Mouse (Mus musculus) ES-E14 (cell line): Measurements from ENCODE around the gene Prpf18. TPM values are rescaled to one million over a fixed set of nuclear protein-coding genes. Genes with fewer than 3 reads are reported as not detected.
"Not testable (repeated sequence)": the region's sequence is repeated elsewhere in the genome, so short reads cannot be mapped to it uniquely, and the experiment has no call there.

Experiments used
- DNase-seq: peaks from one replicate; pipeline ENCODE4 v3.0.0-alpha.2; 2013; ENCODE audit warnings: low read depth, low spot score
- H3K27ac ChIP-seq: 2 replicates; pipeline ENCODE4 v1.5.1; 2012; ENCODE audit warnings: low read depth, mild to moderate bottlenecking, low read length, moderate library complexity, mixed read lengths; ENCODE audit not compliant: poor library complexity, insufficient read depth, severe bottlenecking
- H3K36me3 ChIP-seq: 2 replicates; pipeline ENCODE4 v1.6.1; 2012; ENCODE audit warnings: mild to moderate bottlenecking, low read length, moderate library complexity, mixed read lengths; ENCODE audit not compliant: control insufficient read depth, poor library complexity, insufficient read depth, severe bottlenecking
- H3K4me1 ChIP-seq, 2 experiments: fragments of 150-350 bp in 1 of 2; sonication (generic) in 1 of 2; 2 replicates each; pipeline ENCODE4 v1.6.1; 2012; ENCODE audit warnings: low read length in 2 of 2, mild to moderate bottlenecking in 1 of 2, mixed read lengths in 1 of 2; ENCODE audit not compliant: control insufficient read depth in 2 of 2, insufficient read depth in 2 of 2, poor library complexity in 1 of 2
- H3K4me3 ChIP-seq, 2 experiments: fragments of 150-350 bp in 1 of 2; sonication (generic) in 1 of 2; 2 replicates each; pipeline ENCODE4 v1.5.1; 2012; ENCODE audit warnings: low read length in 2 of 2, low read depth in 1 of 2, mild to moderate bottlenecking in 1 of 2, mixed read lengths in 1 of 2; ENCODE audit not compliant: insufficient read depth in 1 of 2, poor library complexity in 1 of 2, severe bottlenecking in 1 of 2
- H3K9ac ChIP-seq: 2 replicates; pipeline ENCODE4 v1.6.1; 2012; ENCODE audit warnings: low read depth, mild to moderate bottlenecking, low read length, mixed read lengths; ENCODE audit not compliant: poor library complexity, insufficient read depth, severe bottlenecking
- H3K9me3 ChIP-seq: fragments of 150-350 bp; sonication (generic); 2 replicates; pipeline ENCODE4 v1.6.1; 2012; ENCODE audit warnings: low read depth, mild to moderate bottlenecking, low read length; ENCODE audit not compliant: control insufficient read depth, insufficient read depth
- CHD2 ChIP-seq: IDR thresholded peaks from 2 replicates; pipeline ENCODE4 v1.6.1; 2014; ENCODE audit warnings: mild to moderate bottlenecking, low read depth, low read length, inconsistent platforms
- HCFC1 ChIP-seq: IDR thresholded peaks from 2 replicates; pipeline ENCODE4 v1.6.1; 2012; ENCODE audit warnings: low read length, inconsistent platforms, borderline replicate concordance; ENCODE audit not compliant: insufficient read depth
- MAFK ChIP-seq: IDR thresholded peaks from 2 replicates; pipeline ENCODE4 v1.6.1; 2014; ENCODE audit warnings: mild to moderate bottlenecking, low read depth, low read length, inconsistent platforms; ENCODE audit not compliant: insufficient read depth
- ZC3H11A ChIP-seq: IDR thresholded peaks from 2 replicates; pipeline ENCODE4 v1.6.1; 2012; ENCODE audit warnings: low read depth, mild to moderate bottlenecking, inconsistent platforms, low read length, borderline replicate concordance
- ZNF384 ChIP-seq: IDR thresholded peaks from 2 replicates; pipeline ENCODE4 v1.6.1; 2012; ENCODE audit warnings: low read depth, low read length, inconsistent platforms
- in situ Hi-C, 2 experiments: fragments of 600-800 bp; cut with MboI; formaldehyde crosslinking; loops; one replicate each; pipeline ENCODE4 v1.15.1; 2025; ENCODE audit warnings: low sequenced_read_pairs in 2 of 2, inconsistent platforms in 1 of 2; ENCODE audit not compliant: unreplicated experiment in 2 of 2
- total RNA-seq: library from RNA; depleted of rRNA; stranded (reverse); fragments of 300-350 nt; gene quantifications from 2 replicates; pipeline ENCODE4 v1.2.3, GENCODE M21; 2012

Prpf18 gene
- total RNA-seq, 1 experiment: 22.9 TPM

GRCm38 (mm10) chr2:4615014-4615546 lies 36.8 kb downstream of the Prpf18 start:
- TF ChIP-seq CHD2 (no peak), ZC3H11A (no peak), HCFC1 (no peak), MAFK (no peak), ZNF384 (no peak)
- H3K9me3 ChIP-seq: no peaks in the 10 kb centered on the region
- no peak overlapping the region for H3K27ac ChIP-seq
- no peak overlapping the region for H3K4me3 ChIP-seq
- no peaks in the 10 kb centered on the region for H3K4me1 ChIP-seq
- in situ Hi-C loops: no loop called here
- peaks cover 10% of the 10 kb centered on the region; the same call in 1 of the 2 replicates for H3K36me3 ChIP-seq
- no peak overlapping the region for H3K9ac ChIP-seq
- DNase-seq: no peak

GRCm38 (mm10) chr2:4614276-4614929 lies 37.5 kb downstream of the Prpf18 start:
- H3K4me3 ChIP-seq, H3K9me3 ChIP-seq, H3K4me1 ChIP-seq, in situ Hi-C loops, H3K27ac ChIP-seq, H3K9ac ChIP-seq, DNase-seq: not testable (repeated sequence)
- H3K36me3 ChIP-seq: peaks cover 14% of the 10 kb centered on the region; the same call in 1 of the 2 replicates

DNA sequence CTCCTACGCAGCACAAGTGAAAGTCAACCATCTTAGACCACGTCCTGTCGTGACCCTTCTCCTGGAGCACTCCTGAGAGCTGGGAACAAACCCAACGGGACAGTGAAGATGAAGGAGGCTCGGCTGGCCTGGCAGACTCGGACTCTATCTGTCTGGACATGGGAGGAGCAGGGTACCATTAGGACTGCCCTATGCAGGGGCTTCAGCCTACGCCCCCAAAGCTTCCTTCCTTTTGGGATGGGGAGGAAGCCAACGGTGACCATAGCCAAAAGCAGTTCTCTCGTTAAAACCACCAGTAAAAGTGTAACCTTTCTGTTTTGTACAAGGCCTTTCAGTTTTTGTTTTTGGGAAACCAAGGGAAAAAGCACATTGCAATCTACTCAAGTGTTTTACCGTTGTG lies 40.2 kb downstream of the Prpf18 start:
- Histone ChIP-seq H3K9me3 (no peaks in the 10 kb centered on the region), H3K4me1 (no peaks in the 10 kb centered on the region), H3K9ac (no peak overlapping the region), H3K36me3 (peaks cover 26% of the 10 kb centered on the region), H3K27ac (no peak overlapping the region), H3K4me3 (no peak overlapping the region)
- no peak for DNase-seq
- TF ChIP-seq HCFC1 (no peak), ZNF384 (no peak), ZC3H11A (no peak), MAFK (no peak), CHD2 (no peak)
- in situ Hi-C loops: no loop called here

- Histone ChIP-seq H3K4me1 (no peaks in the 10 kb centered on the region), H3K27ac (no peak overlapping the region), H3K4me3 (no peak overlapping the region), H3K9me3 (no peaks in the 10 kb centered on the region), H3K36me3 (peaks cover 26% of the 10 kb centered on the region), H3K9ac (no peak overlapping the region)
- DNase-seq: no peak
- TF ChIP-seq CHD2 (no peak), ZC3H11A (no peak), MAFK (no peak), ZNF384 (no peak), HCFC1 (no peak)
- in situ Hi-C loops: no loop called here
Observed at GRCm38 (mm10) chr2:4611295-4611694, 40.6 kb downstream of the Prpf18 start.

- TF ChIP-seq MAFK (no peak), CHD2 (no peak), ZNF384 (no peak), HCFC1 (no peak), ZC3H11A (no peak)
- Histone ChIP-seq H3K36me3 (peaks cover 32% of the 10 kb centered on the region), H3K27ac (no peak overlapping the region), H3K9me3 (no peaks in the 10 kb centered on the region), H3K4me1 (no peaks in the 10 kb centered on the region), H3K9ac (no peak overlapping the region), H3K4me3 (no peak overlapping the region)
- no peak for DNase-seq
- in situ Hi-C loops: no loop called here
Observed at GRCm38 (mm10) chr2:4609433-4609832, 42.5 kb downstream of the Prpf18 start.
